ENCODE assay signal across 17 mouse cellular contexts in genomic region chr8:44945577-44945976, GRCm38 (mm10). TPM values are rescaled to one million over a fixed set of nuclear protein-coding genes. Genes with fewer than 3 reads are reported as not detected.
"Had no signal": no experiment of that assay in that cellular context is flagged by ENCODE, and none has a peak within 500 bp of the region (broad histone marks: within the 10 kb centered on the region; RNA-seq: fewer than 3 reads in every experiment).

No protein-coding gene starts in this region.

- H3K4me2 ChIP-seq: liver, embryonic 13.5 days; liver, embryonic 15.5 days; lung, embryonic 14.5 days; midbrain, embryonic 11.5 days; midbrain, embryonic 13.5 days; midbrain, embryonic 15.5 days; neural tube, embryonic 12.5 days; stomach, embryonic 15.5 days had no signal

- H3K4me1 ChIP-seq: megakaryocyte, embryonic 14.5 days had no signal

- H3K27ac ChIP-seq: liver, embryonic 13.5 days; liver, embryonic 15.5 days; macrophage; midbrain, embryonic 13.5 days; midbrain, embryonic 15.5 days; neural tube, embryonic 12.5 days; stomach, embryonic 15.5 days had no signal

- ATAC-seq: liver, postnatal 0 days; midbrain, embryonic 13.5 days; midbrain, embryonic 15.5 days had no signal

- H3K9ac ChIP-seq: liver, embryonic 13.5 days; liver, embryonic 15.5 days; liver, postnatal 0 days; lung, embryonic 14.5 days; midbrain, embryonic 13.5 days; midbrain, embryonic 15.5 days; neural tube, embryonic 12.5 days; stomach, embryonic 15.5 days had no signal

- DNase-seq: liver, embryonic 13.5 days; liver, postnatal 0 days; lung, embryonic 14.5 days; right cerebral cortex, postnatal 14 days; spleen, adult 18-20 months; thymus, adult 18-20 months; thymus, postnatal 14 days; thymus, postnatal 36 days had no signal

- H3K9me3 ChIP-seq: liver, embryonic 15.5 days; midbrain, embryonic 13.5 days; midbrain, embryonic 15.5 days; neural tube, embryonic 12.5 days; stomach, embryonic 15.5 days had no signal

- H3K27me3 ChIP-seq: liver, embryonic 13.5 days; midbrain, embryonic 13.5 days; midbrain, embryonic 15.5 days; neural tube, embryonic 12.5 days; stomach, embryonic 15.5 days had no signal

- H3K4me3 ChIP-seq: liver, embryonic 13.5 days; liver, embryonic 15.5 days; megakaryocyte, embryonic 14.5 days; midbrain, embryonic 13.5 days; midbrain, embryonic 15.5 days; neural tube, embryonic 12.5 days; stomach, embryonic 15.5 days had no signal

RNA-seq across cellular contexts. Expression of gene Fat1, which starts 10.3 kb away (rescaled TPM):
- total RNA-seq: megakaryocyte progenitor cell, adult 5-6 weeks had no signal
